Mouse (Mus musculus) forebrain, postnatal 0 days (tissue): ENCODE results near the gene Lztr1. TPM values are rescaled to one million over a fixed set of nuclear protein-coding genes. Genes with fewer than 3 reads are reported as not detected.

Experiments used
- ATAC-seq: fragments of 200-750 bp; cut with Nextera tagmentation; 2 replicates; pipeline ENCODE4 v1.8.0; 2017; ENCODE audit warnings: mild to moderate bottlenecking, moderate library complexity
- DNase-seq: peaks from one replicate; pipeline ENCODE4 v3.0.0-alpha.2; 2015
- H3K27ac ChIP-seq: fragments of 300-500 bp; sonication (generic); 2 replicates; pipeline ENCODE4 v1.5.1; 2014; ENCODE audit warnings: low read depth, mild to moderate bottlenecking, antibody characterized with exemption, low read length, moderate library complexity, mixed read lengths
- H3K27me3 ChIP-seq: fragments of 300-500 bp; sonication (generic); 2 replicates; pipeline ENCODE4 v1.6.1; 2014; ENCODE audit warnings: mild to moderate bottlenecking, low read length, mixed read lengths; ENCODE audit not compliant: insufficient read depth
- H3K36me3 ChIP-seq: fragments of 300-500 bp; sonication (generic); 2 replicates; pipeline ENCODE4 v1.6.1; 2014; ENCODE audit warnings: mild to moderate bottlenecking, moderate library complexity; ENCODE audit not compliant: insufficient read depth
- H3K4me1 ChIP-seq: fragments of 300-500 bp; sonication (generic); 2 replicates; pipeline ENCODE4 v1.6.1; 2014; ENCODE audit warnings: antibody characterized with exemption; ENCODE audit not compliant: insufficient read depth
- H3K4me2 ChIP-seq: fragments of 300-500 bp; sonication (generic); 2 replicates; pipeline ENCODE4 v1.6.1; 2014; ENCODE audit warnings: low read depth, mild to moderate bottlenecking, moderate library complexity
- H3K4me3 ChIP-seq: fragments of 300-500 bp; sonication (generic); 2 replicates; pipeline ENCODE4 v1.5.1; 2014; ENCODE audit warnings: low read depth, low read length, mixed read lengths
- H3K9ac ChIP-seq: fragments of 300-500 bp; sonication (generic); 2 replicates; pipeline ENCODE4 v1.6.1; 2014; ENCODE audit warnings: mild to moderate bottlenecking
- H3K9me3 ChIP-seq: fragments of 300-500 bp; sonication (generic); 2 replicates; pipeline ENCODE4 v1.6.1; 2016; ENCODE audit warnings: low read length
- CTCF ChIP-seq: sonication (generic); IDR thresholded peaks from 2 replicates; pipeline ENCODE4 v1.5.1; 2016; ENCODE audit warnings: antibody characterized with exemption, control low read depth, low read depth
- WGBS: fragments of 180-500 bp; shearing (Covaris S2); extraction: QIAGEN DNeasy Blood & Tissue Kit; methylation state at CpG from one replicate; pipeline ENCODE4 v1.1.7; 2014; 5-methylcytosine and 5-hydroxymethylcytosine counted together
- polyA plus RNA-seq: library from polyadenylated mRNA; unstranded; fragments of >200 nt; fragmentation: Nextera tagmentation; extraction: Ambion mirVana; gene quantifications from 2 replicates; pipeline ENCODE4 v1.2.1, GENCODE M21; 2015
- total RNA-seq: library from RNA; depleted of rRNA; stranded (reverse); fragments of >200 nt; gene quantifications from 2 replicates; pipeline ENCODE4 v1.2.3, GENCODE M21; 2014; rRNA removed

Gene Lztr1
- total RNA-seq (206 and 244 TPM in 2 replicates), polyA plus RNA-seq (91.4 and 103 TPM in 2 replicates)

DNA sequence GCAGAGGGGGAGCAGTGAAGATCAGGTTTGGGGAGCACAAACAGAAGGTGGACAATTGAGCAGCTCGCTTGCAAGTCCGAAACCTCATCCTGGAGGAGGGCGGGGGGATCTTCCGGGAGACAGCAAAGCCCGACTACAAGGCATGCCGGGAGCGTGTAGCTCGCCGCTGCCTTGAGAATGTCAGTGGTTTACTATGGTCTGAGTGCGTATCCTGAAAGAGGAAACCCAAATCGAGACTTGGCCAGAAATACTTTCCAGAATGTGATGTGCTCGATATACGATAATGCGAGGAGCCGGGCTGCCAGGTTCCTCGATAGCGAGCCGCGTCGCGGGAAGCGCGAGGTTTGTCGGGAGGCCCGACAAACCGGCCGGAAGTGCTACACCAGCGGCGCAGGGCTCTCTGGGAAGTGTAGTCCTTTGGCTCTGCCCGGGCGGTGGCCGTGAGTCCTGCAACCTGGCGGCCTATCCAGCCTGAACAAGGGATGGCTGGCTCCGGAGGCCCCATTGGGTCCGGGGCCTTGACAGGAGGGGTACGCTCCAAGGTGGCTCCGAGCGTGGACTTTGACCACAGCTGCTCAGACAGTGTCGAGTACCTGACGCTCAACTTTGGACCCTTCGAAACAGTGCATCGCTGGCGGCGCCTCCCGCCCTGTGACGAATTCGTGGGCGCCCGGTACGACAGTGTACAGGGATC is at the start of gene Lztr1:
Lztr1 (plus strand) TSS at position 143 of the 694 bp plus-strand sequence.
- no peaks in the 10 kb centered on the region for H3K9me3 ChIP-seq
- no peaks in the 10 kb centered on the region for H3K27me3 ChIP-seq
- DNase-seq = peak; percentile 94
- peak within 1 kb of the TSS; percentile 77 for H3K9ac ChIP-seq
- H3K4me3 ChIP-seq = peak within 1 kb of the TSS; percentile 61
- 4% methylated on average over 50 of the region's 50 CpGs for WGBS
- no peak; the same call in 1 of the 2 replicates for TF ChIP-seq CTCF
- peak within 1 kb of the TSS; percentile 95 for H3K27ac ChIP-seq
- H3K4me2 ChIP-seq = peak within 1 kb of the TSS; percentile 70
- H3K36me3 ChIP-seq = peaks cover 20% of the 10 kb centered on the region
- peaks cover 12% of the 10 kb centered on the region; the same call in 1 of the 2 replicates for H3K4me1 ChIP-seq
- peak; percentile 97 for ATAC-seq

DNA sequence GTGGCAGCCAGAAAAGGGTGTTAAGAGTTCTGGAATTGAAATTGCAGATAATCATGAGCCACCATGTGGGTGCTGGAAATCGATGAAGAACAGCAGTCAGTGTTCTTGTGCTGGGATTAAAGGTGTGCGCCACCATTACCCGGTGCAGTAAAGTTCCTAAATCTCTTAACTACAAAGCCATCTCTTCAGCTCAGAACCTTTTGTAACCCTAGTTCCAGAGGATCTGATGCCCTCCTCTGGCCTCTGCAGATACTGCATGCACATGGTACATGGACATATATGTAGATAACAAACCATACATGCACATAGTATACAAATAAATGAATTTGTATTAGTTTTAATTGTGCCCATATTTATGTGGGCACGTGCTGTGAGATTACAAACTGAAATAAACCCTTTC is 48.2 kb upstream of the Lztr1 start:
- DNase-seq = no peak
- Histone ChIP-seq H3K9me3 (no peaks in the 10 kb centered on the region), H3K4me3 (no peak overlapping the region)

DNA sequence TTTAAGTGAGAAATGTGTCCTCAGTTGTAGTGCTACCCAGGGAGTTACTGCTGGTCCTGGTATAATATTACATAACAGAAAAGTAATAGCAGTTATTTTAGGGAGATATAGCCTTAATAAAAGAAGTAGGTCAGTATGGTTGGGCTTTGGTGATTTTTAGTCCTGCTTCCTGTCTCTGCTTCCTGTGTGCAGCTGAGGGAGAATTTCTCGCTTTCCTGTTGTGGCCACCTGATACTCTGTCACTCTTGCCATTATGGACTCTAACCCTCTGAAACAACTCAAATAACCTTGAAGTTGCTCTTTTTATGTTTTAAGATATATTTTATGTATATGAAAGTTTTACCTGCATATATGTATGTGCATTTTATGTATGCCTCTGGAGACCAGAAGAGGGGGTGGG is 46.9 kb upstream of the Lztr1 start:
- H3K27ac ChIP-seq = no peak overlapping the region
- H3K9ac ChIP-seq = no peak overlapping the region
- no peaks in the 10 kb centered on the region for H3K27me3 ChIP-seq
- H3K4me1 ChIP-seq = no peaks in the 10 kb centered on the region
- H3K36me3 ChIP-seq = peaks cover under 1% of the 10 kb centered on the region
- no peak for TF ChIP-seq CTCF
- ATAC-seq (no peak), DNase-seq (no peak)
- H3K4me3 ChIP-seq = no peak overlapping the region
- no peak overlapping the region for H3K4me2 ChIP-seq
- no peaks in the 10 kb centered on the region for H3K9me3 ChIP-seq
- 94% methylated on average over 1 of the region's 1 CpGs for WGBS

More for the DNA sequence above, 48.2 kb upstream of the Lztr1 start:
- no peak overlapping the region for H3K9ac ChIP-seq
- TF ChIP-seq CTCF = peak; percentile 39
- WGBS = 83% methylated on average over 4 of the region's 4 CpGs
- no peaks in the 10 kb centered on the region for H3K27me3 ChIP-seq
- no peak for ATAC-seq
- peaks cover 8% of the 10 kb centered on the region for H3K36me3 ChIP-seq
- no peak overlapping the region for H3K27ac ChIP-seq
- H3K4me1 ChIP-seq = peaks cover 7% of the 10 kb centered on the region; the same call in 1 of the 2 replicates
- H3K4me2 ChIP-seq = no peak overlapping the region

DNA sequence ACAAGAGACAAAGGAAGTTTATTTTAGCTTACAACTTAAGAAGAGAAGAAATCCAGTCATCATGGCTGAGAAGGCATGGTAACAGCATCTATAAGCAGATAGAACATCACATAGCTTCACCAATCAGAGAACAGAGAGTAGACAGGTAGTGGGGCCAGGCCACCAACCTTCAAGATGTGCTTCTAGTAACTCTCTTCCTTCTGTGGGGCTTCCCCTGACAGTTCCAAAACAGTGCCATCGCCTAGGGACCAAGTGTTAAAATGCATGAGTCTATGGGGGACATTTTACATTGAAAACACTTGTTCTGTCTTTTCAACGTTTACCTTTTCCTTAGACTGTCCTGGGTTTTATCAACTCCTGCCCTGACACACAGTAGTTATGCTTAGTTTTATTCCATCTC is 45.3 kb upstream of the Lztr1 start:
- Histone ChIP-seq H3K9me3 (no peaks in the 10 kb centered on the region), H3K4me2 (no peak overlapping the region), H3K9ac (no peak overlapping the region), H3K4me1 (no peaks in the 10 kb centered on the region), H3K4me3 (no peak overlapping the region), H3K27ac (no peak overlapping the region), H3K27me3 (no peaks in the 10 kb centered on the region), H3K36me3 (no peaks in the 10 kb centered on the region)
- DNase-seq = no peak
- 93% methylated on average over 2 of the region's 2 CpGs for WGBS
- no peak for TF ChIP-seq CTCF
- no peak for ATAC-seq

DNA sequence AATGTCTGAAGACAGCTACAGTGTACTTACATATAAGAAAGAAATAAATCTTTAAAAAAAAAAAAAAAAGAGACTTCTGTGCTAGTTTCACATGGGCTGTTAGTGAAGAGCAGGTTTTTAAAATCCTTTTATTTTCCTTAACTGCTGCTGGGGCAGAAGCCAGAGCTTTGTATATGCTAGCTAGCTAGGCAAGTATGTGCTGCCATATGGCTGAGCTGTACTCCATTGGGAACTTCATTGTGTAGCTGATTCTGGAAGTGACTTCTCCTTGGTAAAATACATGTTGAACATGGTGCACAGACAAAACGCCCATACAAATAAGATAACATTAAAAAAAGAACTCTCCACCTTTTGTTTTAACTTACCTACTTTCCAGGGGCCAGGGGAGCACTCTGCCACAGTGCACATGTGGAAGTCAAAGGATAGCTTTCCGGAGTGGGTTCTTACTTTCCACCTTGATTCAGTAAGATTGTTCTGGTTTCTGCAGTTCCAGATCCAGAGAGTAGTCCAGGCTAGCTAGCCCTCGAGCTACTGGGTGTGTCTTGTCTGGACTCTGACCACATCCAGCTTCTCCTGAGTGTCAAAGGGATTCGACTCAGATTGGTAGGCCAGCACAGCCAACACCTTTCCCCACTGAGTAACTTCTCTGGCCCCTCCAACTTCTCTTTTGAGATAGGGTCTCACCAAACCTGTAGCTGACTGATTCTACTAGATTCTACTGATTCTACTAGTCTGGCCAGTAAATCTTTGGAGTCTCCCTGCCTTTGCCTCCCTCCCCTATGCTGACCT is 41.4 kb upstream of the Lztr1 start:
- Histone ChIP-seq H3K36me3 (peaks cover 13% of the 10 kb centered on the region), H3K4me2 (no peak overlapping the region), H3K4me1 (no peaks in the 10 kb centered on the region), H3K27ac (no peak overlapping the region), H3K4me3 (no peak overlapping the region), H3K9ac (no peak overlapping the region), H3K9me3 (no peaks in the 10 kb centered on the region), H3K27me3 (no peaks in the 10 kb centered on the region)
- no peak for DNase-seq
- no peak; the same call in 1 of the 2 replicates for ATAC-seq
- WGBS = 93% methylated on average over 4 of the region's 4 CpGs
- no peak for TF ChIP-seq CTCF

DNA sequence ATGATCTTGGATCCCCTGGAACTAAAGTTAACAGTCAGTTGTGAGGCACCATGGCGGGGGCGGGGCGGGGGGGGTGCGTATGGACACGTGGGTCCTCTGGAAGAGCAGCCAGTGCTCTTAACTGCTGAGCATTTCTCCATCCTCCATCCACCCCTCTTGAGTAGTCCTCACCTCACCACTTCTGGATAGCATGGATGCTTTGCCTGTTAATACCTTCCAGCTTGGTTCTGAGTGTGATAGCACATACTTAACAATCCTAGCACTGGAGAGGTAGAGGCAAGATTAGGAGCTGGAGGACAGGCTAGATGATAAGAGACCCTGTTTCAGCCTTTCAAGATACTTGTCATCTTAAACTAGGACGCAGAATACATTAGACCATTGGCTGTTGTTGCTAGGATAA is 36.0 kb upstream of the Lztr1 start:
- Histone ChIP-seq H3K9me3 (no peaks in the 10 kb centered on the region), H3K27ac (no peak overlapping the region), H3K4me2 (no peak overlapping the region), H3K36me3 (peaks cover 18% of the 10 kb centered on the region), H3K27me3 (no peaks in the 10 kb centered on the region), H3K4me1 (no peaks in the 10 kb centered on the region), H3K4me3 (no peak overlapping the region), H3K9ac (no peak overlapping the region)
- TF ChIP-seq CTCF = no peak
- WGBS = 92% methylated on average over 6 of the region's 6 CpGs
- ATAC-seq (no peak), DNase-seq (no peak)

DNA sequence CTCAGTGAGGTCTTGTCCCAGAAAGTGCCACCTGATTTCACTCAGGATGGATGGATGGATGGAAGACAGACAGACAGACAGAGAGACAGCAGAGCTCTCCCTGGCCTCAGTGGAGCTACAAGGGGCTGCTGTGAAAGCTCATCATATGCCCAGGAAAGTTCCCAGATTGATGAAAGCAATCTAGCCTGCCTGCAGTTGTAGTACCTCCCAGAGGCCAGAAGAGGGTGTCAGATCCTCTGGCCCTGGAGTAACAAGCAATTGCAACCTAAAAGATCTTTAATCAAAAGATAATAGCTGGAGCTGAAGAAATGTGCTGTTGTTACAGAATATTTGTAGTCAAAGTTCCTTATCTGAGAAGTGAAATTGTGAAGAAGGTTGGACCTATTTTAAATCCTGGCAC is 34.4 kb upstream of the Lztr1 start:
- peak; percentile 72 for TF ChIP-seq CTCF

More for the DNA sequence above, 34.4 kb upstream of the Lztr1 start:
- H3K9ac ChIP-seq = no peak overlapping the region
- H3K27me3 ChIP-seq = no peaks in the 10 kb centered on the region
- ATAC-seq (no peak), DNase-seq (peak; percentile 42)
- no peaks in the 10 kb centered on the region for H3K4me1 ChIP-seq
- H3K4me2 ChIP-seq = no peak overlapping the region
- no peaks in the 10 kb centered on the region for H3K9me3 ChIP-seq
- H3K4me3 ChIP-seq = no peak overlapping the region
- no peak overlapping the region for H3K27ac ChIP-seq
- peaks cover 14% of the 10 kb centered on the region for H3K36me3 ChIP-seq
